Comparison of ENCODE assay signal across 15 mouse cellular contexts in the genomic region with DNA sequence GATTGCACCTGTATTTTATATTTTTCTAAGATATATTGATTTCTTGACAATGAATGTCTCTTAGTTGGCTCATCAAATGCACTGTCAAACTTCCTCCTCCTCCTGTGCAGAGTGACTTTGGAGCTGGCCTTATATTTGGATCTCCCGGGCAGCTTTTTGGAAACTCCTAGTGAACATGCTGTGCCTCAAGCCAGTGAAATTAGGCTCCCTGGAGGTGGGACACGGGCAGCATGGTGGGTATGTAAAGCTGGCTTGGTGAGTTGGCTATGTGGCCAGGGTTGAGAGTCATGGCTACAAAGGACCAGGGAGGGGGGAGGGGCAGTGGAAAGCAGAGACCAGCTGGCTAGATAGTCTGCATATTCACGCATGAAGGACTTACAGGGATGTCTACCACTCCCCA. TPM values are rescaled to one million over a fixed set of nuclear protein-coding genes. Genes with fewer than 3 reads are reported as not detected.
"Had no signal": no experiment of that assay in that cellular context is flagged by ENCODE, and none has a peak within 500 bp of the region (broad histone marks: within the 10 kb centered on the region; RNA-seq: fewer than 3 reads in every experiment).

No protein-coding gene starts in this region.

- DNase-seq: lung, adult 18-20 months; lung, embryonic 14.5 days; lung, postnatal 10 days; lung, postnatal 4 days; midbrain, embryonic 14.5 days; retina, postnatal 1 day; right cerebral cortex, adult 18-20 months; right cerebral cortex, postnatal 25 days; right cerebral cortex, postnatal 4 days; spleen, adult 18-20 months; thymus, adult 18-20 months; thymus, postnatal 14 days; thymus, postnatal 36 days had no signal

RNA-seq across cellular contexts. Expression of a gene that starts 39.9 kb away (rescaled TPM):
- total RNA-seq: megakaryocyte, adult 5-6 weeks; megakaryocyte-erythroid progenitor cell, adult 5-6 weeks had no signal
